Mouse (Mus musculus) cerebellum, adult 2 months (tissue): ENCODE data around the gene Cpne9. TPM values are rescaled to one million over a fixed set of nuclear protein-coding genes. Genes with fewer than 3 reads are reported as not detected.

Source experiments
- DNase-seq, 2 experiments: peaks; one replicate each; pipeline ENCODE4 v3.0.0; 2021
- H3K27ac ChIP-seq: fragments of 200-500 bp; 2 replicates; pipeline ENCODE4 v1.5.1; 2012; ENCODE audit warnings: low read length, control low read depth, inconsistent platforms; ENCODE audit not compliant: insufficient read depth
- H3K27me3 ChIP-seq: fragments of 200-500 bp; 2 replicates; pipeline ENCODE4 v1.6.1; 2012; ENCODE audit warnings: inconsistent platforms, mild to moderate bottlenecking, low read length, moderate library complexity; ENCODE audit not compliant: control insufficient read depth, insufficient read depth
- H3K4me1 ChIP-seq: fragments of 200-500 bp; 2 replicates; pipeline ENCODE4 v1.6.1; 2011; ENCODE audit warnings: low read length; ENCODE audit not compliant: control insufficient read depth, insufficient read depth
- H3K4me3 ChIP-seq: fragments of 200-500 bp; replicated peaks from 2 replicates; pipeline ENCODE3; 2011; ENCODE audit warnings: mild to moderate bottlenecking, low read depth, low read length, control low read depth; ENCODE audit not compliant: insufficient read depth
- CTCF ChIP-seq: fragments of 200-500 bp; IDR thresholded peaks from 2 replicates; pipeline ENCODE4 v1.5.1; 2011; ENCODE audit warnings: low read depth, mild to moderate bottlenecking, control low read depth, low read length, moderate library complexity, borderline replicate concordance; ENCODE audit not compliant: insufficient read depth
- POLR2A ChIP-seq: fragments of 200-500 bp; IDR thresholded peaks from 2 replicates; pipeline ENCODE4 v1.6.1; 2011; ENCODE audit warnings: low read length, control low read depth, borderline replicate concordance; ENCODE audit not compliant: insufficient read depth
- WGBS: fragments of 180-500 bp; shearing (Covaris S2); methylation state at CpG from one replicate; pipeline ENCODE4 v1.1.7; 2018; 5-methylcytosine and 5-hydroxymethylcytosine counted together
- polyA plus RNA-seq: library from polyadenylated mRNA; depleted of rRNA; stranded (reverse); fragments of >200 nt; gene quantifications from 2 replicates; pipeline ENCODE4 v1.2.3, GENCODE M21; 2012

Gene Cpne9
- polyA plus RNA-seq, 1 experiment = 114 TPM

DNA sequence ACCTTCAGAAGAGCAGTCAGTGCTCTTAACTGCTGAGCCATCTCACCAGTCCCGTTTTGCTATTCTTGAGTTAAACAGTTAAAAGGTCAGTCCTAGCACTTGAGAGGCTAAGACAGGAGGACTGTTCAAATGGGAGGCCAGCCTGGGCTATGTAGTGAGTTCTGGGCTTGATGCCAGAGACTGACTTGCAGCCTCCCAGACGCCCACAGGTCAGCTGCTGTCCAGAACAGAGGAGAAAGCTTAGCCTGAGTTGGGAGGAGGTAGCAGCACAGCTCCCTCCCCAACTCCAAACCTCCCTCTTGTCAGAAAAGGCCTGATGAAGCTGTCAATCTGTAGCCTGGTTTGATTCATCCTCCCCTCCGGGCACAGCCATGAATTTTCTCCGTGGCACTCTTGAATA, 5.3 kb upstream of the Cpne9 start:
- Histone ChIP-seq H3K27me3 (no peaks in the 10 kb centered on the region), H3K4me1 (no peaks in the 10 kb centered on the region; the same call in 1 of the 2 replicates), H3K27ac (no peak overlapping the region), H3K4me3 (no peak overlapping the region)
- 46% methylated on average over 4 of the region's 4 CpGs for WGBS
- TF ChIP-seq CTCF = no peak
- no peak for TF ChIP-seq POLR2A
- DNase-seq = peak; percentile 21 to 22

GRCm38 (mm10) chr6:113281676-113282075, 431 bp upstream of the Cpne9 start:
- no peak for DNase-seq
- no peak for TF ChIP-seq POLR2A
- TF ChIP-seq CTCF = no peak
- H3K27me3 ChIP-seq = no peaks in the 10 kb centered on the region
- no peaks in the 10 kb centered on the region; the same call in 1 of the 2 replicates for H3K4me1 ChIP-seq
- 75% methylated on average over 6 of the region's 6 CpGs for WGBS
- no peak overlapping the region for H3K27ac ChIP-seq
- peak overlapping the region; percentile 60 for H3K4me3 ChIP-seq

DNA sequence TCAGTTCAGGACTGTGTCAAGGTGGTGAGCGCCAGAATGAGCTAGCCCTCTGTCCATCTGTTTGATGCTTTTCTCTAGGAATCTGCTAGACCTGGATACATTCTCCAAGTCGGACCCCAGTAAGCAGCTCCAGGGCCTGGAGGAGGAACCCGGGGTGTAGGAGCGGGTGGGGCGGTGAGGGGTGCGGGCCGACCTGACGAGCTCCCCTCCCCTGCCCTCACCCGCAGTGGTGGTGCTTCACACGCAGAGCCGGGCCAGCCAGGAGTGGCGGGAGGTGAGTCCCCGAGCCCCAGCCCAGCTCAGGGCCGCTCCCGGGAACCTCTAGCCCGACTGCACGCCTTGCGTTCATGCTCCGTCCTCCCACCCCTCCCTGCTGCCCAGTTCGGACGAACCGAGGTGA, 862 bp downstream of the Cpne9 start:
- TF ChIP-seq POLR2A (0 out of 2 replicates have a peak, but pooled peaks have one; percentile 4), CTCF (no peak)
- under 1% methylated on average over 22 of the region's 22 CpGs for WGBS

GRCm38 (mm10) chr6:113283500-113283899, 1.4 kb downstream of the Cpne9 start:
- DNase-seq = peak; percentile 35 to 49
- TF ChIP-seq CTCF (no peak), POLR2A (no peak)
- H3K27ac ChIP-seq = no peak overlapping the region
- 37% methylated on average over 6 of the region's 6 CpGs for WGBS
- peak overlapping the region; percentile 60 for H3K4me3 ChIP-seq
- H3K27me3 ChIP-seq = no peaks in the 10 kb centered on the region
- H3K4me1 ChIP-seq = no peaks in the 10 kb centered on the region

More for the DNA sequence above, 862 bp downstream of the Cpne9 start:
- no peak overlapping the region for H3K27ac ChIP-seq
- no peaks in the 10 kb centered on the region for H3K27me3 ChIP-seq
- no peaks in the 10 kb centered on the region for H3K4me1 ChIP-seq
- peak overlapping the region; percentile 60 for H3K4me3 ChIP-seq
- peak; percentile 42 to 57 for DNase-seq

DNA sequence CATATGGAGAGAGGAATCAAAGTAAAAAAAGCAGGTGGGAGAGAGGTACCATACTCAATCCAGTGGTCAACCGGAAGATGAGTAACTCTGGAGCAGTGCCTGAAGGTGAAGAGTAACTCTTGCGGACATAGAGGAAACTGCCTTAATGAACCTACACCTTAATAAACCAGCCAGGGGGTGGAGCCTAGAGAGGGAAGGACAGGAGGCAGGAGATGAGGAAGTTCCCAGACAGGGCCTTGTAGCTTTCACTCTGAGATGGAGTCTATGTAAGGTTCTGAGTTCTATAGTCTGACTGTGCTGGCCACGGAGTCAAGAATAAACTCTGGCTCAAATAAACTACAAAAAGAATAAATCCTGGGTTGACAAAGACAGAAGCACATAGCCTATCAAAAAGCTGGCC, 2.8 kb downstream of the Cpne9 start:
- 87% methylated on average over 3 of the region's 3 CpGs for WGBS
- H3K27me3 ChIP-seq = no peaks in the 10 kb centered on the region
- H3K27ac ChIP-seq = no peak overlapping the region
- H3K4me1 ChIP-seq = no peaks in the 10 kb centered on the region
- DNase-seq = no peak
- no peak overlapping the region for H3K4me3 ChIP-seq
- TF ChIP-seq POLR2A = no peak
- TF ChIP-seq CTCF = no peak

DNA sequence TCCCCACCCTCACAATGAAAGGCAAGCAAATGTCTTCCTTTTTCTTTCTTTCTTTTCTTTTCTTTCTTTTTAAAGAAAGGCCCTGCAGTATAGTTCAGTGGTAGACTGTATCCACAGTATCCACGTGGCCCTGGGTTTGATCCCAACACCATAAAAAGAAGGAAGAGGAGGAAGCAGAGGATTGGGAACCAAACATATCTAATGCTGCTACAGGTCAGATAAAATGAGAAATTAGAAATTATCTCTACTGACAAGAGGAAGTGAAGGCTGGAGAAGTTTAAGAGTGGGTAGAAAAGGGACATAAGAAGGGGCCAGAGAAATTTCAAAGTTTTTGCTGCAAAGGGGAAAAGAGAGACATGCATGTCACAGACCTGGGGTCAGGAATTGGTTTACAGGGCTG, 4.2 kb downstream of the Cpne9 start:
- DNase-seq = no peak
- H3K27me3 ChIP-seq = no peaks in the 10 kb centered on the region
- no peak overlapping the region for H3K4me3 ChIP-seq
- H3K4me1 ChIP-seq = no peaks in the 10 kb centered on the region
- WGBS = 58% methylated on average over 1 of the region's 1 CpGs
- no peak for TF ChIP-seq POLR2A
- no peak for TF ChIP-seq CTCF
- H3K27ac ChIP-seq = no peak overlapping the region

DNA sequence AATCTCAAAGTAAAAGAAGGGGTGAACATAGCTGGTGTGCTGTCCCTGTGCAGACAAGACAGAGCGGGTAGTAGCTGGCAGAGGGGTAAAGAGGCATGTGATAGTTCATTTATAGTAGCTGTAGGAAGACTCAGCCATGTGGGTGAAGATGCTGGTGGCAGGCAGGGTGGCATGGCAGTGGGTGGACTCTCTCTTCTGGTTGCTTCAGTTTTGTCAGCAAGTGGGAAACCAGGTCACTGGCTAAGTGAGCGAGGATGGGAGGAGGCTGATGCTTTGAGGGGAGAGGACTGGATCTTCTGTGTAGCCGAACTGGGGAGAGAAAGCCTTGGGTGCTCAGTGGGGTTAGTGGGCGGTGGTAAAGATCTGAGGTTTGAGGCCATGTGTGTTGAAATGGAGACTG, 5.1 kb downstream of the Cpne9 start:
- no peak for DNase-seq
- WGBS = 66% methylated on average over 4 of the region's 4 CpGs
- no peaks in the 10 kb centered on the region for H3K27me3 ChIP-seq
- H3K4me1 ChIP-seq = no peaks in the 10 kb centered on the region
- no peak overlapping the region for H3K4me3 ChIP-seq
- TF ChIP-seq POLR2A (no peak), CTCF (no peak)
- no peak overlapping the region for H3K27ac ChIP-seq

- TF ChIP-seq CTCF (no peak), POLR2A (no peak)
- 90% methylated on average over 15 of the region's 15 CpGs for WGBS
Observed at GRCm38 (mm10) chr6:113289346-113289745, 7.2 kb downstream of the Cpne9 start.

More at GRCm38 (mm10) chr6:113289346-113289745, 7.2 kb downstream of the Cpne9 start:
- Histone ChIP-seq H3K4me3 (no peak overlapping the region), H3K27me3 (no peaks in the 10 kb centered on the region), H3K4me1 (no peaks in the 10 kb centered on the region), H3K27ac (no peak overlapping the region)
- DNase-seq = no peak
